Mouse (Mus musculus) ovary, postnatal 14 days (tissue): ENCODE measurements around the gene Sycp3.
"Not testable (repeated sequence)": the region's sequence is repeated elsewhere in the genome, so short reads cannot be mapped to it uniquely, and the experiment has no call there.

Experiments
- DNase-seq: peaks from one replicate; pipeline ENCODE4 v3.0.0; 2022; ENCODE audit warnings: low spot score

Gene Sycp3

DNA sequence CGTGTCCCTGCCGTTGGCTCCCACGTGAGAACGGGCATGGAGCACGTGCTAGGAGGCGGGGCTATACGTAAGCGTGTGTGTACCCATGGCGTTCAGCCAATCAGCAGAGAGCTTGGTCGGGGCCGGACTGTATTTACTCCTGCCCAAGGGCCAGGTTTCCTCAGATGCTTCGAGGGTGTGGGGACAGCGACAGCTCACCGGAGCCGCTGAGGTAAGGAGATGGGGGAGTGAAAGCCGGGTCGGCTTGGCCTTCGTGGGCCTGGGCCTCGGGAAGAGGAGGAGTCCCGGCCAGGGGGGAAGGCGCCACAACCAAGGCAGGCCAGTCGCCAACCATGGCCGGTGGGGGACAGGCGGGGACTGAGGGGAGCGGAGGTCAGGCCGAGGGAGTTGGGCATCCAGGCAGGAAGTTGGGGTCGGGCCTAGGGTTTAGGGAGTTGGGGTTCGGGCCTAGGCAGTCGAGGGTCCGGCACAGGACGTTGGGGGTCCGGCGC is at the start of gene Sycp3:
TSS of gene Sycp3 (plus strand) at position 68 of the 491 bp plus-strand sequence.
- DNase-seq, result no peak

DNA sequence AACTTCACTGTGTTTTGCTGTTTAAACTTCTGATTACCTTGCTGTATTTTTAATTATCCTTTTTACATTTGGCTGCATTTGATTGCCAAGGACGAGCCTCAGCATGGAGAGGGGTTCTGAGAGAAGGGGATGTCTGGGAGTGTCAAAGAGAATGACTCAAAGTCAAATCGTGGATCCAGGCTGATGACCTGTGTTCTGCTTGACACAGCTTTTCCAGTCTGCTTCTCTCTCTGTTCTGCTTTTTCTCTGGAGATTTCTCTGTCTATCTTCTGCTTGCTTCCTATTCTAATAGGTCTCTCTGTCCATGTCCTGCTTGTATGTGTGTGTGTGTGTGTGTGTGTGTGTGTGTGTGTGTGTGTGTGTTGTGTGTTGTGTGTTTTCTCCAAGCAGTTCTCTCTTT is 49.6 kb upstream of the Sycp3 start:
- DNase-seq, result no peak

DNA sequence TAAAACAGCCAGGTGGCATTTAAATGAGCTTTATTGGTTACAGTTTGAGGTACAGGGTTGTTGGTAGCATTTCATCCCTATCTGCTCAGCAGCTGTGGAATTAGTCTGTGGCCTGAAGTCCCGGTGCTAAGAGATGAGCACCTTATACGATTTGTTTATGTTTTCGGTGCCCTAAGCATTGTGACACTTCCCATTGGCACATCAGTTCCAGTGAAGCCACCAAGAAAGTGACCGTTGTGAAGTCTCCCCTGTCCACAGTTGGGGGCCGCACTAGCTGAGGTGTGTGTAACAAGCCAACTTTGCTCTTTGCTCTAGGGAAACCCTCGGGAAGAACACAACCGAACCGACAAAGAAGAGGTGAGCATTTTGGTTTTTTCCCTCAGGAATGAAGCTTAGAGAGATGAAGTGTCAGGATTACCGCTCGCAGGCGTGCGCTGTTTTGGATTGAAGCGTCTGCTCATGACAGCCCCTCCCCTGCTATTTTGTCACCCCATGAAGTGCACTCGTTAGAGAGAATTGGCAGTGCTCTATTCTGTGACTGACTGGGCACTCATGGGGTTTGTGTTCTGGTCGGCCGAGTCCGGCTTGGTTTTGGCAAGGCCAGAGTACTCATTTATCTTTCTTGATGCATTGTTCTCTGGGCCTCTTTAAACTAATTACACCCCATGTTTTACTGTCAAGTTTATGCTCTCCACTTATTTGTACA is 46.9 kb upstream of the Sycp3 start:
- no peak for DNase-seq

DNA sequence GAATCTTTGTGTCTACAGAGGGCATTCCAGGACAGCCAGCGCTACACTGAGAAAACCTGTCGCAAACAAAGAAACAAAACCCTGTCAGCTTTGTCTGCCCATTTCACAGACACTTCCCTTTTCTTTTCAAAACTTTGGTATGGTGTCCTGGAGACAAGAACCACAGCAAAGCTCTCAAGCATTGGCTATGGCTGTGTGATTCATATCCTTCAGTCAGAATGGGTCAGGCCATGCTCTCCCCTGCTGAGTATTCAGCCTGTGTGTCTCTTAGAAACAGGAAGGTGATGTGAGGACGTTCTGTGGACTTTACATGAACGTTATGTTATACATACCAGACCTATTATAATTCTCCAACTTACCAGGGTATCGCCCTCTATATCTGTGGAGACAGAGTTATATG is 41.7 kb upstream of the Sycp3 start:
- DNase-seq, result no peak

DNA sequence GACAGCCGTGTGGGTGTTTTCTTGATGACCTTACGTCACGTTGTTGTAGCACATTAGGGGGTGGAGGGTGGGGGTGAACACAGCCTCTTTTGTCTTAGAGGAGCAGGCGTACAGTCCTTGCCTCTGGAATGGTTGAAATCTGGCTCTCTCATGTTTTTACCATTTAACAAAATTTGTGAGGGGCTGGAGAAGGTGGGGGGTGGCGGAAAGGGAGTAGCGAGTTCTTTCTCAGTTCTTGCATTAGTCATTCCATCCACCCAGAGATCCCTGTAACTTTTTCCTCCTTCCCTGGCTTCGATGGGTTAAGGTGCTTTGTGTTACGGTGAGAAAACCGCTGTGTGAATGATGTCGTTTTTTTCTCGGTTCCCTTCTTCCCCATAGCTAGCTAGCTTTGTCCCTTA is 39.2 kb upstream of the Sycp3 start:
- DNase-seq, result no peak

DNA sequence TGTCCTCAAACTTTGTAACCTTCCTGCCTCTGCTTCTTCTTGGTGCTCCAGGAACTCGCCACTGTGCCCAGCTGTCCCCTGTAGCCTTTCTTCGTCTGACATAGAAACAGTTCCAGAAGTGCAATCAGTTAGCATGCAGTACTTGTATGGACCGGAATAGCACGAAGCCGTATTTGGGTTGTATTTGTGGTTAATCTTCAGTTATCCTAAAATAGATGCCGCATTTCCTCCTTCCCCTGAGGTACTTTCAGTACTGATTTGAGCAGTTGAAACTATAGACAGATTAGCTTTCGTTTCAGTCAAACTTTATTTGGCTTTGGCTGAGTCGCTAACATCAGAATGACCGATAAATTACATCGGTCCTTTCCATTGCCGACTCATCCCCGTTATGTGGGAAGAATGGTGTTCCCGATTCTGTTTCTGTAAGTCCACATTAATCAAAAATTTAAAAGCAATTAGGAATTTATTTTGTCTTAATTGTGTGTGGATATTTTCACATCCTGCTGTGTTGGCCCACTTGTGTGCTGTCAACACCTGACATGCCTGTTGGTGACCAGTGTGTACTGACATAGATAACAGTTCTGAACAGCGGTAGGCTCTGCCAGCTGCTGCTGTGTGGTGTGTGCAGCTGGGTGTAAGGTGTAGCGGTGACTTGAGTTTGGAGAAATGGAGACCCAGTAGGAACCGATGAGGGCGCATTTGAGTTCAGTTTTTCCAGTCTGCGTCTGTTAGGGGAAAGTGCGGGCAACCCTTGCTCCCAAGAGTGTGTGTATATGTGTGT is 38.5 kb upstream of the Sycp3 start:
- DNase-seq, result no peak

DNA sequence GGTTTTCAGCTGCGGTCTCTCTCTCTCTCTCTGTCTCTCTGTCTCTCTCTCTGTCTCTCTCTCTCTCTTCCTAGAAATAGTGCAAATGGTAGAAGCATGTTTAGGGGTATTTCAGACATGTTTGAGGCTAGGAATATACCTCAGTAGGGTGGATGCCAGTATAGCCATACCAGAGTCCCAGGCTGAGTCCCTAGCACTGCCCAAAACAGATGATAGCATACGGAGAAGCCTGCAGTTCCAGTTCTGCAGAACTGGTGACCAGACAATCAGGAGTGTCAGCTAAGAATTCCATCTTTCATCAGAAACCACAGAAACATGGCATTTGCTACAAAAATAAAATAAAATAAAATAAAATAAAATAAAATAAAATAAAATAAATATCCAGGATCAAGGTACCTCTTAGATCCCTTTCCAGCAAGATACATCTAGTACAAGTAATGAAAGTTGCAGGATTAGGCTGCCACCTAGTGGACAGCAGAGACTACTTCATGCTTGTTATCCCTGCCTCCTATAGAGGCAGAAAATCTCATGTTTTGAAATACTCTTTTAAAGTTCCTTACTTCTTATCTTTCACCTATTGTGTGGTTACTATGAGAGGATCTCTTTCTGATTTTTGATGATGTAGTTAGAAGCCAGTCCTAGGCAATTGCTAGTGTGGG is 33.1 kb upstream of the Sycp3 start:
- peak; percentile 60 for DNase-seq

DNA sequence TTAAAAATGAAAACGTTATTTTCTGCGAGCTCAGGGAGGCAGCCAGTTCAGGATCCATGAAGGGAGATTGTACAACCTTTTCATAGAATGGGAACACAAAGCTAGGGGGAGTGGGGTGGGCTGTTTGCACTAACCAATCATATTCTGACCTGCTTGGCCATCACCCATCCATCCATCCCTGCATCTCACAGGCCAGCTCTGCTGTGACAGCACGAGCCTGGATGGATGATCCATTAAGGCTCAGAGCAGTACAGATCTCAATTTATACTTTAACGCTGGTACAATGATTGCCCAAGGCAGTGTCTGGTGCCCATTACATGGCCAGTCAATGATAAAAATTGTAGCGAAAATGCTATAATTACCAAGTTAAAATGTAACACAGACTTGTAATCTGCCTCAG is 32.5 kb upstream of the Sycp3 start:
- no peak for DNase-seq

DNA sequence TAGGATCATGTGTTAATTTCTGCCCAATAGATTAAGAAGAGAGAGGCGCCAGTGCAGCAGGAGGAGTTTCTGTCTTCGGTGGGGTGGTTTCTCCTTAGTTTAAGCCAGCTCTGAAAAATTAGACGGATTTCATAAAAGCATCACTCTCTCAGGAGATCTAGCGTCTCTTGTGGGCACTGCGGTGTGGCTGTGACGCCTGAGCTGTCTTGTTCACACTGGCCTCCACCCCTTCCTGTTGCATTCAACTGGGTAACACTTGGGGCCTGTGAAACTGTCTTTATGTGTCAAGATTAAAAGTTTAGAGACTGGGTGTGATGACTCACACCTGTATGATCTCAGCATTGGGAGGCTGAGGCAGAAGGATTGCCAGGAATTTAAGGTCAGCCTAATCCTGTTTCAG is 31.4 kb upstream of the Sycp3 start:
- no peak for DNase-seq

DNA sequence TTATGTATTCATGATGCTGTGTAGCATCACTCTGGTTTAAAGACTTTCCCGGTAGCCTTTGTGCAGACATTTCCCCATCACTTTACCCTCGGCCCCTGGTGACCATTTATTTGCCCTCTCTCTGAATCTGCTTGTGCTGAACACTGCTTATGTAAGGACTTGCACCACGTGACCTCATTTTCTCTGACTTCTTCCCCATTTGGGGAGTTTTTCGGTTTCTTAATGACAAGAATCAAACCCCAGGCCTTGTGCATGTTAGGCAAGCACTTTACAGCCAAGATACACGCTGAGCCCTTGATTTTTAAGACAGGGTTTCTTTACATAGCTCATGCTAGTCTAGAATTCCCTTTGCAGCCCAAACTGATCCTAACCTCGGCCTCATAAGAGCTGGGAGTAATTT is 18.1 kb upstream of the Sycp3 start:
- DNase-seq, result no peak

DNA sequence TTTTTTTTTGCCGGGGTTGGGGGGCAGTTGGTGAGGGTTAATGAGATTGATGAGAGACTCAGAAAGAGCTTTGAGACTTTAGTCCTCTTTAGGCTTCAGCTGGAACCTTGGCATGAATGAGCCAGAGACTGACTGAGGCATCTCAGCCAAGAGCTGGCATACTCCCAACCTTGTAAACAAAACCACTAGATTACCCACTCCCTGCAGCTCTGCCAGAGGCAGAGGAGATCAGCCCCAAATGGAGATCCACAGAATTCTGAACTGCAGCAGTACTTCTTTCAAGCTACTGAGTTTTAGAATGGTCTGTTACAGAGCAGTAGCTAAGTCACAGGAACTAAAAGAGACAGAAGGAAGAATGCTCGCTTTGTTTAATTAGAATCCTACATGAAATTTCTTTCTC is 8.1 kb upstream of the Sycp3 start:
- peak; percentile 20 for DNase-seq

DNA sequence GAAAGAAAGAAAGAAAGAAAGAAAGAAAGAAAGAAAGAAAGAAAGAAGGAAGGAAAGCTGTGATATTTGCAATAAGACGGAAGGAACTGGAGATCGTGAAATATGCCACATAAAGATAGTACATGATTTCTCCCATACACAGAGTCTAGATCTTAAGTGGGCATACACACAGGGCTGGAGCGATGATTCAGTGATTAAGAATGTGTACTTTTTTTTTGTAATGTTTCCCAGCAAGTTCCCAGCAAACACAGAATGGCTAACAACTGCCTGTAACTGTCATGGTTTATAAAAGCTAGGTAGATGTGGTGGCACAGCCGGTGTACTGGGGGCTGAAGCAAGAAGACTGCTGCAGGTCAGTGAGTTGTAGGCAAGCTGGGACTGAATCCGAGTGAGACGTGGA is 7.4 kb upstream of the Sycp3 start:
- DNase-seq, result no peak

DNA sequence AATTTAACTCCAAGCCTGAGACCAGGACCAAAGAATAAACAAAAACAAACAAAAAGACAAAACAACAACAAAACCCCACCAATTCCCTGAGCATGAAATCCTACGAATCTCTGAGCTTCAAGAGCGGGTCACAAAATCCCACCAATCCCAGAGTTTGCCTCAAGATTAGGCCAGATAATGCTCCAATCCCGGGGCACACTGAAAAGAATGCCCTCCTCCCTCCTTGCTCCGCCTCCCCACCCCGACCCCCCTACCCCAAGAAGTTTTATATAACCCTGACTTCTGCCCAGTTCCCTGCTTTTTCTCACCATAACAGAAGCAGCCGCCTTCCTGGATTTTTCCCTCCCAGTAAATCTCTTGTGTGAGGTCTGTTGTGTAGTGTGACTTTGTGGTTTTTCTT is 1.6 kb upstream of the Sycp3 start:
- DNase-seq, result no peak

DNA sequence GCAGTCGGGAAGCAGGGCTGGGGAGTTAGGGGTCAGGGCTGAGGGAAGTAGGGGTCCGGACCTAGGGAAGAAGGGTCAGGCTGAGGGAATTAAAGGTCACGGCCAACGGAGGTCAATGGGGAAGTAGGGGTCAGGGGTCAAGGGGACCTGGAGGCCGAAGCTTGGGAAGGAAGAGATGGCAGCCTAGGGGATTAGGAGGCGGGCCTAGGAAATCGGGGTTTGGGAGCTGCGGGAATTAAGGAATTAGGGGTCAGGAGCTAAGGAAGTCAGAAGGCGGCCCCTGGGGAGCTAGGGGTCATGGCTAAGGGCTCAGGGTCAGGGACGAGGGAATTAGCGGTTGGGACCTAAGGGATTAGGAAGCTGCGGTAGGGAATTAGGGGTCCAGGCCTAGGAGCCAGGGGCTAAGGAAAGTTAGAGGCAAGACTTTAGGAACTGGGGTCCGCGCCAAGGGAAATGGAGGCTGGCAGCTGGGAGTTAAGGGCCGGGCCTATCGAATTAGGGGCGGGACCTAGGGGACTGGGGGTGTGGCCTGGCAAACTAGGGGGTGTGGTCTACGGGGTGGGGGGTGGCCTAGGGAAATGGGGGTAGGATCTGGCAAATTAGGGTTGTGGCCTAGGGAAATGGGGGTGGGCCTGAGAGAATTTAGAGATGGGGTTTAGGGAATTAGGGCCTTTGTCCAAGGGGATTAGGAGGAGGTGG is 902 bp downstream of the Sycp3 start:
- no peak for DNase-seq

DNA sequence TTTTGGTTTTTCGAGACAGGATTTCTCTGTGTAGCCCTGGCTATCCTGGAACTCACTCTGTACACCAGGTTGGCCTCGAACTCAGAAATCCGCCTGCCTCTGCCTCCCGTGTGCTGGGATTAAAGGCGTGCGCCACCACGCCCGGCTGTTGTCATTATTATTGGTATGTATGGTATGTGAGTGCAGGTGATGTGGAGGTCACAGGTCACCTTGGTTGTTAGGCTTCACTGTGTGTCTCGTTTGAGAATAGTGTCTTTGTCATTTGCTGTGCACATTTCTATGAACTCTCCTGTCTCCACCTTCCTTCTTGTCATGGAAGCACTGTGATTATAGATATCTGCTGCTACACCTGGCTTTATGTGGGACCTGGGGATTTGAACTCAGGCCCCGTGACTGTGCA is 23.5 kb downstream of the Sycp3 start:
- not testable (repeated sequence) for DNase-seq

DNA sequence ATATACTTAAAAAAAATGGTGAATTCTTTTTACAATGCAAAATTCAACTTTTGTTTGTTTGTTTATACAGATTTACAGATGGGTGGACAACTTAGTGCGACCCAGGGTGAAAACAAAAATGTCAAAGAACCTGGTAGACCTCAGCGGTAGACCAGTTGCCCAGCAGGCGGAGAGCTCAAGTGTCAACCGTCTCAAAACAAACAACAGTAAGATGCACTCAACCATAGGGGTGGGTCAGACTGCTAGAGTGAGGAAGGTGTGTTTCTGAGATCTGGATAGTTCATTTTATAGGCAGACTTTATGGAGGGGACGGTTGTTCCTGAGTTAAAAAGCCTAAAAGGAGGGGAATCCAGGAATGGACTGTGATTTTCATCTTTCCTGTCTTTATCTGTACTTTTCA is 29.3 kb downstream of the Sycp3 start:
- no peak for DNase-seq

DNA sequence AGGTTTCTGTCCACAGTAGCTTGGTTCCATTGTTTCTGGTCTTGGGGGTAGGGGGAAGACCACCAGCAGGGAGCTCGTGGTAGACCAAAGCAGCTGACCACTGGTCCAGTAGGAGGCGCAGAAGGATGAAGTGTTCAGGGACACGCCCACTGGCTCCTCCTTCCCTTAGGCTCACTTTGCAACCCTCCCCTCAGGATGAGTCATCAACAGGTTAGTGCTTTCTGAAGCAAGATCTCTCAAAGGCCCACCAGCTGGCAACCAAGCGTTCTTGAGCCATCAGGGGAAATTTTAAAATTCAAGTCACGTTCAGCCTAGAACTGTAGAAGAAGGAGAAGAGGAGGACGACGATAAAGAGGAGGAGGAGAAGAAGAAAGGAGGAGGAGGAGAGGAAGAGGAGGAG is 32.3 kb downstream of the Sycp3 start:
- no peak for DNase-seq

DNA sequence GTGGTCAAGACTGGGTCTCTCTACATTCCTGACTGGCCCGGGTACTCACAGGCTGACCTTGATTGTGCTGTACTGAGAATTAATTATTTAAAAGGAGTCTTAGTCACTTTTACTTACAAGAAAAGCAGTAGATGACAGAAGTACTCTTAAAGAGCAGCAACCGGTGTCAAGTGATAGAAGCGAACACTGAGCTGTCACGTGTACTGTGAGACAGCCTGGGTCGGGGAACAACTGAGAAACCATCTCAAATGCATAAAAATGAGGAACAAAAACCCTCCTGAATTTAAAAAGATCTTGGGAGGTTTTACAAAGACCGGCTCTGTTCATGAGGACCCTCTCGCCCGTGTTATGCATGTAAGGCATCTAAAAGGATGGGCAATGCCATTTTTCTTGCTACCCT is 33.3 kb downstream of the Sycp3 start:
- no peak for DNase-seq

DNA sequence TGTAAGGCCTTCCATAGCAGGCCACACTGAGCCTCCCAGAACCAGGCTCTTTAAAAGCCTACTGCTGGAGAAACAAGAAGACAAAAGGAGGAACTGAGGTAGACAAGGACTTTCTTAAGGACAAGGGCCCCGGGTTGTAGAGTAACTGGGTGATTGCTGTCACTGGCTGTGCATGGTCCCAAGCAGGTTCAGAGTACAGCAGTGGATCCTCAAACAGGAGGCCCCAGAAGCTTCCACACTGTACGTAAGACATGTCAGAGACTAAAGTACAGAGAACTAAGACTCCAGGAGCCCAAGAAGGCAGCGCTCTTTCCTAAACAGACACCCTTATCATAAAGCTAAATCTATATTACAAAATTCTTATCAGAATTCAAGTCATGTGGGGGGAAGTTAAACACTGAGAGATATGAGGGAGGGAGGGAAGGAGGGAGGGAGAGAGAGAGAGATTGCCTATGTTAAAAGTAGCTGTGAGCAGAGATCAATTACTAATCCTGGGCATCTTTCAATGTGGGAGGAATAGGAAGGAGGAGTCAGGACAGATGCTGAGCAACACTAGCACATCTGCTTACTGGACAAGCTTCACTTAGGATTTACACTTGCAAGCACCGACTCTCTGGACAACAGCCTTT is 35.7 kb downstream of the Sycp3 start:
- DNase-seq, result no peak

DNA sequence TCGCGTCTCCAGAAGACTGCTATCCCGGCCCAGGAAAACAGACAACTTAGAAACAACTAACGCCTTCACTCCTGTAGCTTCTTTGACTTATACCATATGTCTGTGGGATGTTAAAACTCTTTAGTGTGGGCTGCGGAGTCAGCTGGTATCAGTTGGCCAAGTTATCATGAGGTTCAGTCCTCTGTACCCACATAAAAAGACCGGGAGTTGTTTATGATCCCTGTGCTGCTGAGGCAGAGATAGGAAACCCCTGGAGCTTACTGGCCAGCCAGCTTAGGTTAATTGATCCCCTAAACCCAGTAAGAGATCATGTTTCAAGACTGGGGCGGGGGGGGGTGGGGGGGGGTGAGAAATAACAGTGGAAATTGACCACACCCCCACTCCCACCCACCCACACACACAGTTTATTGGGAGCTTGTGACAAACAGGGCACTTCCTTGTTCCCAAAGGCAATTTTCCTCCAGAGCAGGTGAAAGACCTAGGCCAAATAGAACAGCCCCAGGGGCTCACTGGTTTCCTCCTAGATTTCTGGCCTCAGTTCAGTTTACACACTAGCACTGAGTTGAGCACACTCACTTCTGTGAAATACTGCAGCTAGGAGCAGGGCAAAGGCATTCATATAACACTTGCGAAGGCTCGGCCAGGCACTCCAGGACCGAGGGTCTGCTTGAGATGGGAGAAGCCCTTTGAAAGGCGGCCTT is 37.6 kb downstream of the Sycp3 start:
- no peak for DNase-seq

DNA sequence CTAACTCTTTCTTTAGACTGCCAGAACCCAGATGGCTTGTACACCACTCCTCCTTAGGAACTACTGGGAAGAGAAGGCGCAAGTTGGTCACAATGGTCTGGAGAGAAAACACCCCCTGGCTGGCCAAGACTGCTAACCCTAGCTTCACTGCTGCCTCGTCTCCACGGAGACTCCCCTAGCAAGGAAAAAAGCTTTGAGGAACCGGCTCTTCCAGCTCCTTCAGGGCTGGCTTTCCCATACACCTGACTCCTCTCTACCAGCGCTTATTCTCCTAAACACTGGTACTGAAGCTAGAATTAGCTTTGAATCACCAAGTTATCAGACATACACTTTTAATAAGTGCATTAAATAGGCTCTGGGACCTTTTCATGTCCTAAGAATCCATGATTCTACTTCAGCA is 40.6 kb downstream of the Sycp3 start:
- no peak for DNase-seq
